In the genomic region with DNA sequence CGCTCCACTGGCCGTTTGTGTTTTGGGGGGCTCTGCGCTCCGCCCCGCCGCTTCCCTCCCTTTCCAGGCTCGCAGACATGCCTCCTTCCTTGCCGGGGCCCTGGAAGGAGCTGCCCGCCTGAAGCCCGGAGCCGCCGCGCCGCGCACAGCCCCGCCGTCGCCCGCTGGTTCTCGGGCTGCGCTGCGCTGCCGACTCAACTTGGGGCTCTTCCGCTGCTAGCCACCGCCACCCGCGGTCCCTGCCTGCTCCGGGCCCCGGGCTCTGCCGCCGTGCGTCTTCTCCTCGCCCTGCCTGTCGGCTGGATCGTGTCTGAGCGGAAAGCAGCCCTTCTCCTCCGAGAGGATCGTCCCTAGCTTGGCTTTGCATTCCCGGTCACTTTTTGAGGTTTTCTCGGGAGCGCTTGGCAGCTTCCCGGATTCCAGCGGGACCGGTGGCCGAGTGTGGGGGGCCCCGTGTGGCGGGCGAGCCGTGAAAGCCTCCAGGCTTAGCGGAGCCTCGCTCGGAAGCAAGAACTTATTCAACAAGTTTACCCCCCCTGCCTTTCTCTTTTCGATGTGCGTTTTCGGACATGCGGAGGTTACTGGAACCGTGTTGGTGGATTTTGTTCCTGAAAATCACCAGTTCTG, we compare ENCODE assay signal across 8 mouse cellular contexts. TPM values are rescaled to one million over a fixed set of nuclear protein-coding genes. Genes with fewer than 3 reads are reported as not detected.
DNase-seq lines count a peak whose midpoint lies in the region; ATAC-seq and TF ChIP-seq lines count a peak whose summit lies in the region.

No protein-coding gene starts in this region.

- in situ Hi-C loops in ES-E14 (cut with MboI; ENCODE audit: low sequenced_read_pairs in 2 of 2, unreplicated experiment in 2 of 2): loop anchor here (25.0 kb wide), 1 partner anchor 584 kb away; no protein-coding TSS in a partner anchor

- H3K4me3 ChIP-seq in ES-E14 (ENCODE audit: insufficient read depth in 1 of 2, low read depth in 1 of 2, low read length in 2 of 2, poor library complexity in 1 of 2, severe bottlenecking in 1 of 2): peak overlapping the region; percentile 84 to 92
- peak overlapping the region; percentile 83 for H3K4me3 ChIP-seq in embryonic facial prominence, embryonic 11.5 days (ENCODE audit: low read depth, low read length)
- peak overlapping the region; percentile 89 for H3K4me3 ChIP-seq in hindbrain, embryonic 16.5 days (ENCODE audit: low read length)
- peak overlapping the region; percentile 86 for H3K4me3 ChIP-seq in midbrain, embryonic 10.5 days

- H3K27me3 ChIP-seq in embryonic facial prominence, embryonic 11.5 days (ENCODE audit: control insufficient read depth, insufficient read depth, low read length): no peaks in the 10 kb centered on the region
- no peaks in the 10 kb centered on the region for H3K27me3 ChIP-seq in hindbrain, embryonic 16.5 days (replicated peaks; ENCODE audit: control insufficient read depth, insufficient read depth, low read length)
- peaks cover 15% of the 10 kb centered on the region for H3K27me3 ChIP-seq in midbrain, embryonic 10.5 days (ENCODE audit: low read depth, poor library complexity, severe bottlenecking)

- ATAC-seq in embryonic facial prominence, embryonic 11.5 days (replicated peaks; ENCODE audit: insufficient number of reproducible peaks, low FRiP score, low TSS enrichment, low read depth): peak; percentile 27
- ATAC-seq in hindbrain, embryonic 16.5 days: no peak
- ATAC-seq in megakaryocyte-erythroid progenitor cell, adult 5-6 weeks (replicated peaks; ENCODE audit: low FRiP score, low TSS enrichment, poor library complexity, severe bottlenecking): no peak
- no peak for ATAC-seq in CD4-positive, CD25-positive, alpha-beta regulatory T cell, adult 4 months

- H3K9ac ChIP-seq in ES-E14 (ENCODE audit: insufficient read depth, low read depth, low read length, poor library complexity, severe bottlenecking): peak overlapping the region; percentile 91
- peak overlapping the region; percentile 96 for H3K9ac ChIP-seq in embryonic facial prominence, embryonic 11.5 days (replicated peaks; ENCODE audit: low read length)
- peak overlapping the region; percentile 90 for H3K9ac ChIP-seq in hindbrain, embryonic 16.5 days (ENCODE audit: low read depth, low read length)

- no peaks in the 10 kb centered on the region for H3K36me3 ChIP-seq in ES-E14 (ENCODE audit: control insufficient read depth, insufficient read depth, low read length, poor library complexity, severe bottlenecking)
- H3K36me3 ChIP-seq in embryonic facial prominence, embryonic 11.5 days (replicated peaks; ENCODE audit: control insufficient read depth, insufficient read depth, low read depth, low read length): no peaks in the 10 kb centered on the region
- H3K36me3 ChIP-seq in hindbrain, embryonic 16.5 days (ENCODE audit: control insufficient read depth, insufficient read depth, low read length): no peaks in the 10 kb centered on the region
- H3K36me3 ChIP-seq in midbrain, embryonic 10.5 days: peaks cover 6% of the 10 kb centered on the region

- H3K27ac ChIP-seq in ES-E14 (ENCODE audit: insufficient read depth, low read depth, low read length, poor library complexity, severe bottlenecking): peak overlapping the region; percentile 93
- peak overlapping the region; percentile 98 for H3K27ac ChIP-seq in embryonic facial prominence, embryonic 11.5 days (replicated peaks; ENCODE audit: low read depth, low read length)
- H3K27ac ChIP-seq in hindbrain, embryonic 16.5 days (ENCODE audit: low read depth, low read length): peak overlapping the region; percentile 97
- H3K27ac ChIP-seq in midbrain, embryonic 10.5 days (replicated peaks): peak overlapping the region; percentile 94

- under 1% methylated on average over 57 of the region's 57 CpGs for WGBS in embryonic facial prominence, embryonic 11.5 days
- under 1% methylated on average over 57 of the region's 57 CpGs for WGBS in hindbrain, embryonic 16.5 days
- WGBS in midbrain, embryonic 10.5 days: under 1% methylated on average over 57 of the region's 57 CpGs

- H3K9me3 ChIP-seq in ES-E14 (ENCODE audit: control insufficient read depth, insufficient read depth, low read depth, low read length): no peaks in the 10 kb centered on the region
- H3K9me3 ChIP-seq in embryonic facial prominence, embryonic 11.5 days (replicated peaks; ENCODE audit: control insufficient read depth, low read length): no peaks in the 10 kb centered on the region
- H3K9me3 ChIP-seq in hindbrain, embryonic 16.5 days (ENCODE audit: control insufficient read depth, low read length): no peaks in the 10 kb centered on the region
- H3K9me3 ChIP-seq in midbrain, embryonic 10.5 days (replicated peaks): 0 out of 2 replicates have a peak, but pooled peaks cover 3% of the 10 kb centered on the region

- peak overlapping the region; percentile 92 for H3K4me2 ChIP-seq in embryonic facial prominence, embryonic 11.5 days (ENCODE audit: low read depth, low read length)
- H3K4me2 ChIP-seq in hindbrain, embryonic 16.5 days (ENCODE audit: low read length): peak overlapping the region; percentile 72

- peaks cover 2 to 9% of the 10 kb centered on the region in 2 experiments; a peak in 3 of 4 replicates for H3K4me1 ChIP-seq in ES-E14 (ENCODE audit: control insufficient read depth in 2 of 2, insufficient read depth in 2 of 2, low read length in 2 of 2, poor library complexity in 1 of 2)
- no peaks in the 10 kb centered on the region; the same call in 1 of the 2 replicates for H3K4me1 ChIP-seq in embryonic facial prominence, embryonic 11.5 days (ENCODE audit: control insufficient read depth, insufficient read depth, low read length)
- peaks cover 9% of the 10 kb centered on the region for H3K4me1 ChIP-seq in hindbrain, embryonic 16.5 days (ENCODE audit: control insufficient read depth, insufficient read depth, low read depth, low read length)
- H3K4me1 ChIP-seq in midbrain, embryonic 10.5 days: peaks cover 39% of the 10 kb centered on the region

- peak; percentile 42 for DNase-seq in kidney, adult 9 months
- no peak for DNase-seq in kidney, adult 11 months
- DNase-seq in ES-E14 (ENCODE audit: low read depth, low spot score): no peak
- DNase-seq in embryonic facial prominence, embryonic 11.5 days (ENCODE audit: low spot score): no peak
- no peak for DNase-seq in midbrain, embryonic 10.5 days (ENCODE audit: low spot score)

TF ChIP-seq in ES-E14, 5 proteins besides CTCF, POLR2A, EP300 and RAD21:
- TF ChIP-seq CHD2 (IDR thresholded peaks at IDR 0.05; ENCODE audit: low read depth, low read length) (no peak), HCFC1 (IDR thresholded peaks at IDR 0.05; ENCODE audit: borderline replicate concordance, insufficient read depth, low read length) (peak; percentile 28; the same call in 1 of the 2 replicates), ZC3H11A (IDR thresholded peaks at IDR 0.05; ENCODE audit: borderline replicate concordance, low read depth, low read length) (no peak), ZNF384 (IDR thresholded peaks at IDR 0.05; ENCODE audit: low read depth, low read length) (no peak)

RNA-seq across cellular contexts. Expression of a gene that starts 0.5 kb away (rescaled TPM):
- 59.8 and 75.6 TPM in 2 replicates for total RNA-seq in ES-E14 (2012; rRNA removed)
- 28.7 TPM in 2 replicates for polyA plus RNA-seq in embryonic facial prominence, embryonic 11.5 days (2014; fragmentation: Nextera tagmentation; extraction: Ambion mirVana)
- polyA plus RNA-seq in hindbrain, embryonic 16.5 days (2015; fragmentation: Nextera tagmentation; extraction: Ambion mirVana): 38.5 and 44.5 TPM in 2 replicates
- polyA plus RNA-seq in midbrain, embryonic 10.5 days (2016; fragmentation: Nextera tagmentation; extraction: Ambion mirVana): 34.8 and 38.2 TPM in 2 replicates
- not detected in 2 replicates for total RNA-seq in megakaryocyte-erythroid progenitor cell, adult 5-6 weeks (2014; fragmentation: Nextera tagmentation)
- not detected in 2 replicates for total RNA-seq in megakaryocyte-erythroid progenitor cell, adult 5-6 weeks (2017)
- polyA plus RNA-seq in CD4-positive, CD25-positive, alpha-beta regulatory T cell, adult 4 months (2017; shearing (Covaris generic)): not detected

Comparison
In these comparisons a context has a peak if more than half of its experiments do, and no peak if none do; other contexts are left out.
1. RNA of a gene that starts 0.5 kb away (polyA plus RNA-seq): 38.5 to 44.5 TPM in hindbrain, embryonic 16.5 days, 34.8 to 38.2 TPM in midbrain, embryonic 10.5 days and 28.7 TPM in embryonic facial prominence, embryonic 11.5 days; not detected in CD4-positive, CD25-positive, alpha-beta regulatory T cell, adult 4 months; every median in the first group is over 10 times any median in the second.
2. Peak in every context shown above with its lines, with median percentiles within 50 percentile points of each other: H3K27ac ChIP-seq, H3K4me3 ChIP-seq and H3K9ac ChIP-seq.